Mouse (Mus musculus): ENCODE measurements around the gene Inppl1.

The Inppl1 gene

DNA sequence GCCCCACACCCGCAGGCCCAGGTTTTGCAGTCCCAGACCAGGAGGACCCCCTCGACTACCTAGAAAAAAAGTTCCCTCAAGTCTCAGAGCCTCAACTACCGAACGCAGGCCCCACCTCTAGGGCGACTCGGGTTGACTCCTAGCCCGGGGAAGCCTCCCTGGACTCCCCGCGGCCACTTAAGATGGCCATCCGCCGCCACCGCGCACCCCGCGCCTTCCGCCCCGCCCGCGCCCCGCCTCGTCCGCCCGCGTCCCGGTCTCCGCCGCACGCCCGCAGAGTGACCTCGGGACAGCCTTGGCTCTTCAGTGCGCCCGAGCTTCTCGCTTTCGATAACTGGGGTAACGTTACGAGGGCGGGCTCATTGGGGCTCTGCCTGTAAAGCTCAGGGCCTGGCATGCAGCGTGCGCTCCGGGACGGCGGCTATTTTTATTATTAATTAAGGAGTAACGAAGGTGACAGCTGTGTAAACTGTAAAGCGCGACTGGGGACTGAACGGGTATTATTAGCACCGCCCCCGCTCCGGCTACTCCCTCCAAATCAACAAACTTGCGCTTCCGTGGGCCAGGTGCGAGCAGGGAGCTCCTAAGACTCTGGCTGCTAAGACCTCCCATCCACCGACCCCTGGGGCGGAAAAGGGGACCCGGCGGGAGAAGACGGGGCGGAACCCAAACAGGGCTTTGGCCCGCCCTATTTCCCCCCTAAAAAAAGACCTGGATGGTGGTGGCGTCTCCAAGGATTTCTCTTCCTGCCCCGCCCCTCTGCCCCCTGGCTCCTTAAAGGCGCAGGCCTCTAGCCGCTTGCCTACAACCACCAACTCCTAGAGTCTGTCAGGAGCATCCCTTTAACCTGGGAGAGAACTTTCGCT, at the start of gene Inppl1:
TSS of gene Inppl1 (minus strand) at position 624 of the 866 bp plus-strand sequence.
- peak; percentile 67 for DNase-seq

- DNase-seq, result no peak
Measured at GRCm38 (mm10) chr7:101886274-101886673, 48.2 kb upstream of the Inppl1 start.

DNA sequence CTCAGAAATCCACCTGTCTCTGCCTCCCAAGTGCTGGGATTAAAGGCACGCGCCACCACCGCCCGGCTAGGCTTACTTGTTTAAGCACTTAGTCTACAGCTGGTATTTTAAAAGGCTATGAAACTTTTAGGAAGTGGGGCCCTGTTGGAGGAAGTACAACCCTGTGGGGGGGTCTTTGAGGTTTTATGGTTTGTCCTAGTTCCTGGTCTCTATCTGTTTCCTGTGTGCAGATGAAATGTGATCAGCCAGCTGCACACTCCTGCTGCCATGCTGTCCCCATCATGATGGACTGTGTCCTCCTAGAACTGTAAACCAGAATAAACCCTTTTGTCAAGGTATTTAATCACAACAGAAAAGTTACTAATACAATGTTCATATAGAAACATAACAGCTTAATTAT, 46.1 kb upstream of the Inppl1 start:
- no peak for DNase-seq

- no peak for DNase-seq
Measured at GRCm38 (mm10) chr7:101882413-101883154, 44.6 kb upstream of the Inppl1 start.

DNA sequence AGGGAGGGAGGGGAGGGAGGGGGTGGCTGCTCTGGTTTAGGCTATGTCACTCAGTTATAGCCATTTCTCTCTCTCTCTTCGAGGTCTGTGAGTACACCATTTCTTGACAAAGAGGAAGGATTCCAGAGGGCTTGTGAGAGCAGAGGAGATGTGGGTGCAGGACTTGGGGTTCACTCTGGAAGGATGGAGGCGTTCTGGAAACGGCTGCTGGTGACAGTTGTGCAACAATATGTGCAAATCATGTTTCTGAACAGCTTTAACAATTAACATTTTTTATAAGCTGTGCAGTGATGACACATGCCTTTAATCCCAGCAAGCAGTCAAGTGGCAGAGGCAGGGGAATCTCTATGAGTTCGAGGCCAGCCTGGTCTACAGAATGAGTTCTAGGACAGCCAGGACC, 42.8 kb upstream of the Inppl1 start:
- DNase-seq, result no peak

DNA sequence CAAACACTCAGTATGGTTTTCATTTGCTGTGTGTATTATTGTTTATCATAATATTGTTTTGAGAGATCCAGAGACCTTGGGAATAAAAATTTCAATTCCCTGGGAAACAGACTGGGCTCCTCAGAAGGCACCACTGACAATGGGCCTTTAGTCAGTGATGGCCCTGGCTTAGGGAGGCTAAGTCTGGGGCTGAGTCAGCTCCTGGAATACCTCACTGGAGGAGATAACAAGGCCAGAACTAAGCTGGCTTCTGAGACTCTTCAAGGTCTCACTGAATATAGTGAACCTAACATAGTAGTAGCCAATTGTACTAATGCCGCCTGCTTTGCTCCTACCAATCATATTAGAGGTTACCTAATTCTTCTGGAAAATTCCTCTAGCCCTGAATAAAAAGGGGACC, 37.9 kb upstream of the Inppl1 start:
- no peak for DNase-seq

DNA sequence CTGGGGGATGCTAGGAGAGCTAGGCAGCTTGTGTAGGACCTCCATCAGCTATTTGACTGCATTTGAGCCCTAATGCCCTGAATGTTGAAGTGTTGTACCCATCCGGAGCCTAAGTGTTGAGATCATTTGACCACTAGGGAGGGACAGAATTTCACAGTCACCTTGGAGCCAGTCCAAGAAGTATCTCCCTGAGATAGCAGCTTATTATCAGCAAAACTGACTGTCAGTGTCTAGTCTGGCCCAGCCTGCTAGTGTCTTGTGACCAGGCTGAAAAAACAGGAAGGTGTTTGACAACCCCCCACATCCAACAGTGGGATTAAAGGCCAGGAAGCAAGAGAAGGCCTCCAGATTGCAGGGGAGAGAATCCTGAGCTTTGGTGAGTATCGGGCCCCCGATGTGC, 33.3 kb upstream of the Inppl1 start:
- DNase-seq, result no peak

DNA sequence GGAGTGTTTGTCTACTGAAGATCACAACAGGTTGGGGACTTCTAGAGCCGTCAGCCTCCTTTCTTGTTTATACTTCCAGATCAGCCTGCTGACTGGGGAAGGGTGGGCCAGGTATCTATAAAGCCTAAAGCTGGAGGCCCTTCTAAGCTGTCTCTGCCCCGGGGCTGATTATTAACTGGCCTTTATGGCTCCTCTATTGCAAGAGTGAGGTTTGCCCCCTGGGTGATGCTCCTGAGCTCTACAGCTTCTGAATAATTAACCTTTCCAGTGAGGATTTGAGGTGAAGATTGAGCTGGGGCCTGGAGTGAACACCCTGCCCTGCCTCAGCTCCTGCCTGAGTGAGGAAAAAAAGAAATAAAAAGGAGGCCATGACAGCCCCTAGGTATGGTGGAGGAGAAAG, 32.6 kb upstream of the Inppl1 start, which contains the start of gene Folr1:
TSS of gene Folr1 (minus strand) at position 160 of the 400 bp plus-strand sequence.
- no peak for DNase-seq

- peak in 1 of 2 experiments; percentile 24 for DNase-seq
Measured at GRCm38 (mm10) chr7:101869163-101869500, 31.1 kb upstream of the Inppl1 start.

DNA sequence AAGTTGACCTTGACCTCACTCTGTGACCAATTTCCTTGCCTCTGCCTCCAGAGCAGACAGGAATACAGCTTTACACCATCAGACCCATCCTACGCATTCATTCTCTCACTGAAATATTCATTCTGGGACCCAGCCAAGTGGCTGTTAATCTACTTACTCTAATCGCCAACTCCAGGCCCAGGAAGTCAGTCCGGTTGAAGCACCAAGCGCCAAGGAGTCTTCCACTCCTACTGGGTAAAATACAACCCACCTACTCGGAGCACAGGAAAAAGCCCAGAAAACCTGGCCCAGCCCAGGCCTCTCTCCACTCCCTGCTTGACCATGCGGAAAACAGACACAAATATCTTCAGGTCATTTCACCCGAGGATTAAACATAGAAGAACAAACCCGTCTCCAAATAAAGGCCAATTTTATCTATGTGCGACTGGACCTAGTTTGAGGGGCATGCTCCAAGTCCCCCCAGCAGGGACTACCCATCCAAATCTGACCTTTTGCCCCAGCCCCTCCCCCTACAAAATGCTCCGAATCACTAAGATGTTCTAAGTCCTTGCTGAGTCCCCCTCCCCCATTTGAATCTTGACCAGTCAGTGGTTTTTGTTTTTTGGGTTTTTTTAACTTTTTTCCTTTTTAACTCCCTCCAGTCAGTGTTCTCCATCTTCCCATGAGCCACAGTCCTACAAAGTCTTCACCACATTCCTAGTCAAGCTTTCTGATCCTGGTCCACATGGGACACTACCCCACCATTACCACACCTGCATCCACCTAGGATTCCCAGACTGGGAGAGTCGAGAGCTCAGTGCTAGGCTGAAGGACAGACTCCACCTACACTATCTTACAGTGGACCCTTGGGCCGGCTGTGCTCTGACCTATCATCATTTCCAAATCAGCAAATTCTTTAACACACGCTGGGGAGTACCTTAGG, 30.5 kb upstream of the Inppl1 start:
- peak in 1 of 2 experiments; percentile 10 for DNase-seq

- DNase-seq, result no peak
Measured at GRCm38 (mm10) chr7:101867482-101867881, 29.5 kb upstream of the Inppl1 start.

DNA sequence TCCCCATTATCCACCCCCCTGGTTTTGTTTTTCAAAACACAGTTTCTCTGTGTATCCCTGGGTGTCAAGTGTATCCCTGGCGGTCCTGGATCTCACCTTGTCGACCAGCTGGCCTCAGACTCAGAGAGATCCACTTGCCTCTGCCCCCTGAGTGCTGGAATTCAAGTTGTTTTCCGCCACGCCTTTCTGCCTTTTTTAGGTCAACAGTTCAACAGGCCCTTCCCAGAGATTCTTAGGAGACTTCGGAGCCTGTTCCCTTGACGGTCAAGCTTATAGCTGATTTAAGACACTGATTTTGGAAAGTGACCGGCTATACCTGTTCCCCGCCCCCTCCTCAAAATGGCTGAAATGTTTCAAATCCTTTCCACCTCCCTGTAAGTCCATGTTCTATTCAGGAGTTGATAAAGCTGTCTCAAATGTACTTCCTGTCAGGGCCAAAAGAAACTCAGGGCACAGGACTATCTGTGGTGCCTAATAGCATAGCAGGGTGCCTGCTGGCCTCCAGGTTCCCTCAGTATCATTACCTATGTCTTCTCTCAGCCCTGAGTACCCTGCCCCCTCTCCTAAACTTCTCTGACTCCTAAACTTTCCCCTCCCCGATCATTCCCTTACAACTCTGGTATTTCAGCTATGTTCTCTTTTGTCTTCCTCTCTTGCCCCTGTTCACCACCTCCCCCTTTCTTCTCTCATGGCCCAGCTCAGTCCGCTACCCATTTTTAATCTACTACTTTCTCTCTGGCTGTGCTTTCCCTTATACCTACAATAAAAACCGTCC, 28.6 kb upstream of the Inppl1 start:
- no peak for DNase-seq

DNA sequence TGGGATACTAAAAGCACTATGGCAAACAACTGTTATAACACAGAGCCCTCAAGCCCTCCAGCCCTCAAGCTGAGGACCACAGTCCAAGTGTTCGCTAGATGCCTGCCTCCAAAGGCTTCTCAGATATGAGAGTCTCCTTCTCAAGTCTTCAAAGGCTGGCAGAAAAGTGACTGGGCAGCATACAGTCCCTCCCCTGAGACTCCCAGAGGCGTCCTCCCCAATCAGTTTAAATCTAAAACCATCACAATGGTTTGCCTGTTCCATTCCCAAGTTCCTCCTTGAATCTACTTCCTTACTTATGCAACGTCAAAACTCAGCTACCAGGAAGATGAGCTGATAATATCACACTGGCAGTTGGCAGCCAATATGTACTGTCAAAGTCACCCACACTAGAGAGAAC, 25.4 kb upstream of the Inppl1 start, which contains the start of gene Anapc15:
TSS of gene Anapc15 (plus strand) at position 301 of the 400 bp plus-strand sequence.
- no peak for DNase-seq

- no peak for DNase-seq
Measured at GRCm38 (mm10) chr7:101862291-101862690, 24.3 kb upstream of the Inppl1 start.

DNA sequence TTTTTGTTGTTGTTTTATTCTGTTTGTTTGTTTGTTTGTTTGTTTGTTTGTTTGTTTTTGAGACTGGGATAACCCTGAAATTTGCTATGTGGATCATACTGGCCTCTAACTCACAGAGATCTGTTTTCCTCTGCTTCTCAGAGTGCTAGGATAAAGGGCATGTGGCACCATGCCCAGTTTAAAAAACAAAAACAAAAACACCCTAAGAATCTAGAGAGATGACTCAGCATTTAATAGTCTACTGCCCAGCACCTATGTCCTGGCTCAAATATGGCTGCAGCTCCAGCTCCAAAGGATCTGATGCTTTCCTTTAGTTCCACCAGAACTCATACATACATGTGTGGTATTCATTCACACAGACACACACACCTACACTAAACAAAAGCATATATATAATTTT, 22.9 kb upstream of the Inppl1 start:
- DNase-seq, result no peak

DNA sequence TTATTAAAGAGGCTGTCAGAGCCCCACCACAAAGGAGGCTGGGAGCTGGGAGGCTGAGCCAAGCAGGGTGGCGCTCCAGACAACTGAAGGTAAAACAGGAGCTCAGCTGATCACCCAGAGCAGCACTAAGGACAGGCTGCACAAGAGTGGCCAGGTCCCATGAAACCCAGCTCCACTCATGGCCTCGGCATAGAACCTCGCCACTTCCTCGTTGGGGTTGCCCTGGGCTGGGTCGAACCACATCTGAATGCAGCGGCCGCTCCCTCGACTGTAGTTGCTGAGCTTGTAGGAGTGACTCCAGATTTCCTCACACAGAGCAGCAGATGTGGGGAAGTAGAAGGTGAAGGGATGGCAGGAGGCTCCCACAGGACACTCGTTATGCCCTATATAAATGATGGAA, 20.3 kb upstream of the Inppl1 start:
- DNase-seq, result no peak

DNA sequence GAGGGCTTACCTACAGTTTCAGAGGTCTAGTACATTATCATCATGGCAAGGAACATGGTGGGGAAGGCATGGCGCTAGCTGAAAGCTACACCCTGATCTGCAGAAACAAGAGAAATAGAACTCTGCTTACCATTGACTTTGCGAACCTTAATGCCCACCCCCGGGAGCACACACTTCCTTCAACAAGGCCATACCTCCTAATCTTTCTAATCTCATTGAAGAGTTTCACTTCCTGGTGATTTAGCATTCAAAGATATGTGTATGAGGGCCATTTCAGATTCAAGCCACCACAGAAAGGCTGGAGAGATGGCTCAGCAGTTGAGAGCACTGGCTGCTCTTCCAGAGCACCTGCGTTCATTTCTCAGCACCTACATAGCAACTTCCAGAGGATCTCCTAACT, 19.1 kb upstream of the Inppl1 start, which contains the start of gene Folr2:
TSS of gene Folr2 (minus strand) at position 101 of the 400 bp plus-strand sequence.
- no peak for DNase-seq

DNA sequence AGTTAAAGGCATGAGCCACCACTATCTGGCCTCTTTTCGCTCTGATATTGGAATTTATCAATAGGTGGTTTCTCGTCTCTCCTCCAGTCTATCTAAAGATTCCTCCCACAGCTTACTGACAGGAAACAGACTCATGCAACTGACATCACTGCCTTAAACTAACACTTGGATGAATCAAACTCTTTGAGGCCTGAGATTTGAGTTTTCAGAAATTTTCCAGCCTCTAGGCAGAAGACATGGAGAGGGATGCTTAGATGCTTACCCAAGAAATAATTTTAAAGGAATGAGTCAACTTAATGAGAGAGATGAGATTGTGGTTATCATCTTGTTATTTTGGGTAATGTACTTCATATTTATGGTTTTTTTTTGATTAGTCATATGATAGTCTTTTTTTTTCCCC, 15.8 kb upstream of the Inppl1 start:
- DNase-seq, result no peak

GRCm38 (mm10) chr7:101852846-101853245, 14.8 kb upstream of the Inppl1 start:
- no peak for DNase-seq

DNA sequence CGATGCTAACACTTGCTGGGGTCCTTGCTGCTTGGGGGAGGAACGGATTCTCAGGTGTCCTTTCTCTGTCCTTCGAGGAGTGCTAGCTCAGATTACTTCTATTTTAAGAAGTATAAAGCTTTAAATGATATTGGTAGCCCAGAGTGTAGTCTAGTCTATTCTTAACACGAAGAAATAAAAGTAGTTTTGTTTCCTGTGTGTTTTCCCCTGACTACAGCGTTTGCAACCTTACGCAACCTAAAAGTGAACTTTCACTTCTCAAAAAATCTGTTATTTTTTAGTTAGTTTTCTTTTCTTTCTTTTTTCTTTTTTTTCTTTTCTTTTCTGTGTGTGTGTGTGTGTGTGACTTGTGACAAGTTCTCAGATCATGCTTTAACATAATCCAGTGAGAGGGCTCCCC, 13.7 kb upstream of the Inppl1 start:
- no peak for DNase-seq

GRCm38 (mm10) chr7:101847934-101848333, 9.9 kb upstream of the Inppl1 start:
- DNase-seq, result no peak

GRCm38 (mm10) chr7:101844186-101844585, 6.2 kb upstream of the Inppl1 start:
- no peak for DNase-seq

Data from cerebellum, postnatal 14 days (tissue).